Mouse (Mus musculus): Measurements from ENCODE around the gene Gpt2.
A peak's percentile ranks its signal among the peaks of the same experiment; 100 is the strongest.

Gene Gpt2

DNA sequence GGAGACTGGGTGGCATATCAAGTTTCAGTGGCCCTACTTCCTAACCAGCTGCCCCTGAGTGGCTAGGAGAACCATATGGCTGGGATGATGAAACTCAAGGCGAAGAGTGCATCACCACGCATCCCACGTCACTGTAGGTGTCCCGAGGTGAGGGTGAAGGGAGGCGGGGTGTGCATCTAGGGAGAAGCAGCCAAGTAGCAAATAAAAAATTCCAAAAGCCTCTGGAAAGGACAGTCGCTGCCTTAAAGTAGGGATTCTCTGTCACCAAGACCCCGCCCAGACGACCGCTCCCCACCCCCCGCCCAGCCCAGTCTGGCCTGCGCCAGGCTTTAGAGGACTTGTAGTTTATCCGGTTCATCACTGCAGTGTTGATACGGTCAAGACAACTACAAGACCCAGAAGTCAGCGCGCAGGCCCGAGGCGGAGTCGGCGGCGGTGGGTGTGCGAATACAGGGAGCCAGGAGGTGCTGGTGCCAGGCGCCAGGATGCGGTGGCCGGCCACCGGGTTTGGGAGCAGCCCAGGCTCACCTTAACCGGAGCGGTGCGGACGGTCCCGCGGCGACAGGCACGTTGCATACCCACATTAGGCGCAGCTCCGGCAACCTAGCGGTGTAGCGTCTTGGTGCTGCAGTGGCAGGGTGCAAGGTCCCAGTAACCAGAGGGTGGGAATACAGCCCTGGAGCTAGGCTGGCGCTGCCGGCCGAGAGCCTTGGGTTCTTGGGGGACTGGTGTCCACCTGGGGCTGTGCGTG, at the start of gene Gpt2:
Gene Gpt2, plus strand, starts transcription at position 452 of the 751 bp plus-strand sequence.
- DNase-seq: peak; percentile 96

DNA sequence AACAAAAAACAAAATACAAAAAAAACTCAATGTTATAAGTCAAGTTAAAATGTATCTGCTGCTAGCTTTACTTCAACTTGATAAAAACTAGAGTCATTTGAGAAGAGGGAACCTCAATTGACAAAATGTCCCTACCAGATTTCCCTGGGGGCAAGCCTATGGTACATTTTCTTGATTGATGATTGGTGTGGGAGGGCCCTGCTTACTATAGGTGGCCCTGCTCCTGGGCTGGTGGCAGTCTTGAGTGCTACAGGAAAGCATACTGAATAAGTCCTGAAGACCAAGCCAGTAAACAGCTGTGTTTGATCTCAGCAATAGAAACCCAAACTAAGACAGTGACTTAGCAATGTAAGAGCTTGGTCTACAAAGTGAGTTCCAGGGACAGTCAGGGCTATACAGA, 48.3 kb upstream of the Gpt2 start:
- DNase-seq: no peak

DNA sequence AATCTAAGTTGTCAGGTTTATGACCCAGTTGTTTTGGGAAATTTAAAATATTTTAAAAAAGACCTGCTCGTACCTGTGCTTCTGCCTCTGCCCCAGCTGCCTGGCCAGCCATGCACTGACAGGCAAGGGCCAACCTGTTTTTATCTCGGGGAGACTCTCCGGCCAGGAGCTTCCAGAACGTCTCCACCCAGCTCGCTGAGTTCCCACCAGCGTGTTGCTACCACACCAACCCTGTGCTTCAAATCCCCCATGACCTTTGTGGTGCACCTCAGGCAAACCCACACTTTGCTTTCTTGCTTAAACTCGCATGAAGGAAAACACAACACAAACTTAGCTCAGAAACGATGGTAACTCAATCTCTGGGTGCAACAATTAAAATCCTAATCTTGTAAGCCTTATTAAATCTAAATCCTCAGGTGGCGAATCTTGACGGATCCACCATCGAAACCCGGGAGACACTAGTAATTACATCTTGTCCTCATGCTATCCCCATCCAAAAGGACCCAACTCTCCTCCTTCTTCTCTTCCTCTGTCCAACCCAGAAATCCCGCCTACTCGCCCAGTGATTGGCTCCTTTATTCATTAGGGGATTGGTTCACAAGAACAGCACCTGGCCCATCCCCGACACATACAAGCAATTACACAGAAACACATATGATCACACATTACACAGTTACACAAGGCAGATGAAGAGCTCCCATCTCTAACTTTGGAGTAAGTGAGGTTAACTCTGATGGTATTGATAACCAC, 46.3 kb upstream of the Gpt2 start:
- no peak for DNase-seq

DNA sequence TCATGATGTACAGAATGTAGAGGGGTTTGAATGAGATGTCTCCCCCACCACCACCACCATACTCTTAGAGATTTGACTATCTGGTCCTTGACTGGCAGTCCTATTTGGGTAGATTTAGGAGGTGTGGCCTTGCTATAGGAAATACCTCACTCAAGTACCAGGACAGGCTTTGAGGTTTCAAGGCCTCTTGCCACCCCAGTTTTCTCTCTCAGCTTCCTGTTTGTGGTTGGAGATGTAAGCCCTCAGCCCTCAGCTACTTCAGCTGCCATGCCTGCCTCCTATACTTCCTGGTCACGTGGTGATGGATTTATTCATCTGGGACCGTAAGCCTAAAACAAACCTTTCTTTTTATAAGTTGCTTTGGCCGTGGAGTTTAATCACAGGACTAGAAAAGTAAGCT, 42.0 kb upstream of the Gpt2 start:
- DNase-seq: no peak

DNA sequence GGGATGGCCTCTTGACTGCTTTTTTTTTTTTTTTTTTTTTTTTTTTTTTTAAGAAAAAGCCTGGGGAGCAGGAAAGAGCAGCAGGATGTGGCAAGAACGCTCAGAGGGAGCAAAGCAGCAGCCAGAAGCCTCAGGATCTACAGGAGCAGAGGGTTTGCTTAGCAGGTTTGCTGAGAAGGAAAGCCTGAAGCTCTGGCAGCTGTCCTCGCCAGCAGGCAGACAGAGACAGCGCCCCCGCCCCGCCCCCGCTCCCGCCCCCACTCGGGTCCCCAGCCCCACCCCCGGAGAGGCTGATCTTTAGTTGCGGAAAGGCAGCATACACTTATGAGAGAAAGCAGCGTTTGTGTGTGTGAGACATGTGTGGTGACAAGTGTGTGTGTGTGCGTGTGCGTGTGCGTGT, 40.0 kb upstream of the Gpt2 start:
- DNase-seq: no peak

DNA sequence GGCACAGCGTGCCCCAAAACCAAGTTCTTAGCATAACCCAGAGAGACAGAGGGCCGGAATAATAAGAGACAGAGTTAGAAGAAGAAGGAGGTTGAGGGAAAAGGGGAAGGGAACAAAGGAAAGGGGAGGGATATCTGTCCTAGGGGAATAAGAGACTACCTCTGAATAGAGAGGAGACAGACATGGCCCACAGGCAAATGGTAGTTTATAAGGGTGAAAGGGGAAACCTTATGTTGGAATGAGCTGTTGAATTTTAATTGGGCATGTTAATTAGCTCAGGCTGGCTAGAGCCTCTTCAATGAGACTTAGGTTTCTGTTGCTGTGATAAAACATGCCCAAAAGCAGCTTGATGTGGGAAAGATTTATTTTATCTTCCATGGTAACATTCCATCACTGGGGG, 39.1 kb upstream of the Gpt2 start:
- DNase-seq: no peak

DNA sequence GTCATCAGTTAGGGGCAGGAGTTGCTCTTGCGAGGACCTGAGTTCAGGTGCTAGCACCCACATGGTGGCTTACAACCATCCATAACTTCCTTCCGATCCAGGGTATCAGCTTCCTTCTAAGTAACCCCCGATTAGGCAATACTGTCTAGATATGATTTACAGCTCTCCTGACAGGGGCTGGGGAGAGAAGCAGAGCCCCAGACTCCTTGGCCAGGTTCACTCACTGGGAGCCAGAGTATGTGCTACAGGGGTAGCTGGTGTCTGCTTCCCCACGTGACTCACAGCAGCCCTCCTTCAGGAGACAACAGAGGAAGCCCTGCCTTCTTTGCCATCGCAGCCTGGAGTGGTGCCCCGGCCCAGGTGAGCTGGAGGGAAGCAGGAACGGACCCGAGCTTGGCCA, 37.6 kb upstream of the Gpt2 start:
- no peak for DNase-seq

DNA sequence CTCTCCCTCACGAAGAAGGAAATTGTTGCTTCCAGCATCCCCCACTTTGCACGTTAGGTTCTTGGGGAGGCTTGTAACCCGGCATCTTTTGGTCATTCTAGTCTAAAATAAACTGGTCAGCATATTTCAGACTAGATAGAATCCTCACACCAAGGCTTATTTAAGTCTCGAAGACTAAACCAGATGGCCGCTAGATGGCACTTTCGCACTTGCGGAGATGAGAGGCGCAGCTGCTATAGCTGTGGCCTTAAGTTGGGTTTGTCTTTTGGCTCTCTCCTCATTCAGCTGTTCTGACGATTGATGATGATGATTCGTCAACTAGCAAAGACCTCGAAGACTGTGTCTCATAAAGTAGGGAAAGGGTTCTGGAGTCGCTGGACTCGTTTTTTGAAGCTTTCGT, 35.8 kb upstream of the Gpt2 start:
- DNase-seq: peak; percentile 35

DNA sequence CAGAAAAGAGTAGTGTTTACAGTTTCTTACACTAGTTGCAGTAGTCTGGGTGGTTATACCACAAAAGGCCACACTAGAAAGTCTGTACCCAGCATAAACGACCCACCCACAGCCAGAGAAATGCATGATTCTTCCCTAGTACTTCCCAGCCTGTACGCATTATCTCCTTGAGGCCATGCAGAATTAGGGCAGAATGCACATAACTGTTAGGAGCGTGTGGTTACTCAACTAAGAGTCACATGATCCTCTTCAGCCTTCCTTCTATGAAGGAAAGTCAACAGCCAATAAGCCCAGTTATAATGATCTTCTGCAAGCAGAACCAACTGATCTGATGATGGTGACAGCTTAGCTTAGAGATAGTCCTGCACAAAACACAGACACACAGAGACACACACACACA, 32.8 kb upstream of the Gpt2 start:
- DNase-seq: no peak

DNA sequence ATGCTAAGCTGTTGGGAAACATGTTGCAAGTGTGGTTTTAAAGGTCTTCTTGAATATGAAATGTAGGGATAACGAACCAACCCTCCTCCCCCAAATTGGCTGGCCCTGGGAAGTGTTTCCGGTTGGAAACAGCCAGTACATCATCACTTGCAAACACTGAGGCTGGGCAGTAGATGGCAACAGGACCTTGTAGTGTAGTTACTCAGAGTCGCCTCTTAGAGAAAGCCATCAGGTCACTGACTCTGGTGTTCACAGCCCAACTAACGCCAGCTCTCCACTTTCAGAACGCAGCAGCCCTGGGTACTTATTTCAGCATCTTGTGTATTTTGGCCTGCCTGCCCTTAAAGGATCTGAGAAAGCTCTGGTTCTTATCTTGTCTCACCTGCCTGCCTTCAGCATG, 31.6 kb upstream of the Gpt2 start:
- DNase-seq: no peak

DNA sequence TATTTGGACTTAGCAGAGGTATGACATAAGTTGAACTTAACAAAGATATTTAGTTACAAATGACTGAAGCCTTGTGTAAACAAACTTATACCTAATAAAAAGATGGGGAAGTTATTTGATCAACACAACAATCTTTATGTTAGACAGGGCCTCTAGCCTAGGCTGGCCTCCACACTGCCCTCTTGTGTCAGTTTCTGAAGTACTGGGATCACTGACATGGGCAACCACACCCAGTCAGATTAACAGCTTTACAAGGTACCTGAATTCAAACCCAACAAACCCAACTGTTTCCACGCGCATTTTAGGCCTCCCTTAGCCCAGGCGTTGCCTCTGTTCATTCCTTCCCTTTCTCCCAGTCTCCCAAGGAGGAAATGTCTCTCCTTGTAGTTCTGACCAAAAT, 31.0 kb upstream of the Gpt2 start:
- no peak for DNase-seq

DNA sequence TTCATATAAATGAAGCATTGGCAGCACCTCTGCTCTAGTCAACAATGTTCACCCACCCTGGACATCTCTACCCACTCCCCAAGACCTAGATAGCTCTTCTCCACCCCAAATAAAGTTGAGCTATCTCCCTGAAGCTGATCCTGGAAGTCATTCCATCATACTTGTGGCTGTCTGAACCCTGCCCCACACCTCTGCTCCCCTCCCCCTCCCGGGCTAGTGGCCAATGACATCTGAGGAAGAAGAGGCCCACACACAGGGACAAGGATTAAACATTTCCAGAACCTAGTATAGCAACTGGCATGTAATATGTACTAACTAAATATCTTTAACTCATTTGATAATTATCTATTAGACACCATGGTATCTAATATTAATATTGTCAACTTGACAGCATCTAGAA, 29.9 kb upstream of the Gpt2 start:
- no peak for DNase-seq

DNA sequence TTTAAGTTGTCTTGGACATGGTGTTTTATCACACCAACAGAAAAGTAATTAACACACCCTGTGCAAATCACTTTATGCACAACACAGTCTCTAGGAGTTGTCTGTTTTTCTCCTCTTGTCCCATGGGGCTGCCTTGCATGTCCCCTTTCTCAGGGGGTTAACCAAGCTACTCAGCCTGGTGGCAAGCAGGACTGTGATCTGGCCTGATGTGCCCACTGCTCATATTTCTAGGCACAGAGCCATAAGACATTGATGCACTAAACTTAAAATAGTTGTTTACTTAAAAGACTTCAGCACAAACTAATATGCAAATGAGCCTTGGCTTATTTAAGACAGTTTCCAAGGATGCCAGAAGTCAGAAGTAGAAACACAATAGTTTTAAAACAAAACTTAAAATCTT, 28.1 kb upstream of the Gpt2 start:
- DNase-seq: no peak

DNA sequence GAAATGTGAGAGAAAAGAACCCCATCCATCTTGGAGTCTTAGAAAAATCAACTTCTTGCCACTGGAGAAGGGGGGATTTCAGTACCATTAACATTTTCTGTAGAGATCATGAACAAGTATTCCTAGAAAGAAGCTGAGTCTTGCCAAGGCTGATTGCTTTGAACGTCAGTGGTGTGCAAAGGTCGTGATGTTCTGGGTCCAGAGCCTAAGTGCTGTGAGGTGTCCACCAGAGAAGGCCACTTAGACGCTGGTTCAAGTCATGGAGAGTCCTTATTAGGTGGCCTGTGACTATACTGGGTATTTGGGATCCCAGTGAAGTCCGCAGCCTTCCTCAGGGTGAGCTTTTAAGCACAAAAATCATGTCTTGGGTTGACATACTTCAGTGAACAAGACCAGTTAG, 26.3 kb upstream of the Gpt2 start:
- DNase-seq: no peak

DNA sequence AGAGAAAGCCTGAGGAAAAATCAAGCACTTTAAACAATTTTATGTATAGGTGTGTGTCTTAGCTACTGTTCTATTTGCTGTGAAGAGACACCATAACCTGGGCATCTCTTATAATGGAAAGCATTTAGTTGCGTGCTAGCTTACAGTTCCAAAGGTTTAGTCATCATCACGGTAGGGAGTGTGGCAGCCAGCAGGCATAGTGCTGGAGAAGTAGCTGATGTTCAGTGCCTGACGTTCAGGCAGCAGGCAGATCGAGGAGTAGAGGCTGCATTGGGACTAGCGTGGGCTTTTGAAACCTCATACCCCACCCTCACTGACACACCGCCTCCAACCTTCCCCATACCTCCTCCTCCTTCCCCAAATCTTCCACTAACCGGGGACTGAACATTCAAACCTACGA, 21.6 kb upstream of the Gpt2 start:
- DNase-seq: no peak

DNA sequence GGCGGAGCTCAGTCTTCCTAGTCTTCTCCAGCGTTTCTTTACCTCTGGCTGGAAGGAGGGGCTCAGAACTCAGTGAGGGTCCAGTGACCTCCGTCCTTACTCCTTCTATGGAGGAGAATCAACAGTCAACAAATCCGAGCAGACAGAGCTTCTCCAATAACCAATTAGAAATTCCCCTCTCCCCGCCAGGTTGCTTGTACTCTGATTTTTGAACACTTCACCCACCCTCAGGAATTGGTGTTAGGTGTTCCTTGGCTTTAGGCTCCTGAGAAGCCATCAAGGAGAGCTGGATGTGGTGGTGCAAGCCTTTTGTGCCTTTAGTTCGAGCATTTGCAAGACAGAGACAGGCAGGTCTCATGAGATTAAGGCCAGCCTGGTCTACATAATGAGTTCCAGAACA, 19.6 kb upstream of the Gpt2 start:
- no peak for DNase-seq

DNA sequence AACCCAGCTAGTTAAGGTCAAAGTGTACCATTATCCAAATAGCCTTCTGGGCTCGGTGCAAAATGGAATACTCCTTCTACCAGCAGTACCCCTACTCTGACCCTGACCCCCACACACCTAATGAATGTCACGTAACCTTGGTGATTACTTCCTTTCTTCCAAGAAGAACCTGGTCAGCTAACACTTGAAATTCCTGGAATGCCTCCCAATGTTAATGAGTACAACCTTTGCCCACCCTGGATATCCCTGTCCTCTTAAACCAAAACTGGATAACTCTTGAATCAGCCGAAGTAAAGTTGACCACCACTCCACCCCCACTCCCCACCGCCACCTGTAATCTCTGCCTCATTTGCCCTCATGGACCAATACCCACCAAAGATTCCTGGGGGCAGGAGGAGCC, 19.1 kb upstream of the Gpt2 start:
- DNase-seq: no peak

DNA sequence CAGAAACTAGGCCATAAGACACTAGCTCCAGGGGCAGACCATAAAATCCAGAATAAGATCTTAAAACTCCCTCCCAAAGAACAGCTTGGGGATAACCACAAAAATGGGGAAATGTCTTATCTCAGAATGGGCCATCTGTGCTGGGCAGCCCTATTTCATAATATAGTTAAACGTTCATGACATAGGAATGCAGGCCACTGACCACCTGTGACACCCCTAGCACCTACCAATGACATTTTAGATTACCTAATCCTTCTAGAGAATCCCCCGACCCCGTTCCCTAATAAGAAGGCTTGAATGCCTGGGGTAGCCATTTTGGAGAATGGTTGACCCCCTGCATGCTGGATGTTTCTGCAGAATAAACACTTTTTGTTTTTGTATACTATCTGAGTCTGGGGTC, 17.5 kb upstream of the Gpt2 start:
- DNase-seq: no peak

DNA sequence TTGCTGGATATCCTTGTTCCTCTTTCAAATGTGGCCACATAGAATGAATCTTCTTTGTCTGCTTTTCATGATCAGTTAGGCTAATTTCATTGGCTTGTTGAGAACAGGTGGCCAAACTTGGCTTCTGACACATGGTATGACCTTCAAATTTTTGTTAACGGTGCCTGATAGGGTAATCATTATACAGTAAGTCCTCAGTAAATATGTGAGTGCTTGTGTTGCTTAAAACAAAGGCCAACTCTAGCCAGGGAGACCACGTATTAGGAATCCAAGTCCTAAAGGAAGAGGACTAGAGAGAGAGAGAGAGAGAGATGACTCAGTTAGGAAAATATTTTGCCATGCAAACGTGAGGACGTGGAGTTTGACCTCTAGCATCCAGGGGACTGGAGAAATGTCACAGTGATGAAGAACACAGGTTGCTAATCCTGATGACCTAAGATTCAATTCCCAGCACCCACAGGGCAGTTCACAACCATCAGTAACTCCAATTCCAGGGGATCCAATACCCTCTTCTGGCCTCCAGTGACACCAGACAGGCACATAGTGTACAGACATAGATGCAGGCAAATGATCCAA, 15.3 kb upstream of the Gpt2 start:
- no peak for DNase-seq

DNA sequence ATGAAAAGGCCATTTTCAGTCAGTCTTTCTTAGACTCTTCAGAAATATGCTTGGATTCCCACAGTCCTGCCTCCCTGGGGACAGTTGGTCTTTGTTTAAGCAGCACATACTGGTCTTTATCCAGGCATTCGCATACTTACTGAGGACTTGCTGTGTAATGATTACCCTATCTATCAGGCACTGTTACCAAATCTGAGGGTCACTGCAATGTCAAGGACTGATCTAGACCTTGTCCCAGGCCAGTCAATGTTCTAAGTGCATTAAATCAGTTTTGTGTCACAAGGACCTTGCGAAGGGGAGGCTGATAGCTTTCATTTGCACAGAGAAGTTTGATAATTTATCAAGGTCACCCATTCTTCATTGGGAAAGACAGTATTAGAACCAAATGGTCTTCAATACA, 14.0 kb upstream of the Gpt2 start:
- DNase-seq: no peak

DNA sequence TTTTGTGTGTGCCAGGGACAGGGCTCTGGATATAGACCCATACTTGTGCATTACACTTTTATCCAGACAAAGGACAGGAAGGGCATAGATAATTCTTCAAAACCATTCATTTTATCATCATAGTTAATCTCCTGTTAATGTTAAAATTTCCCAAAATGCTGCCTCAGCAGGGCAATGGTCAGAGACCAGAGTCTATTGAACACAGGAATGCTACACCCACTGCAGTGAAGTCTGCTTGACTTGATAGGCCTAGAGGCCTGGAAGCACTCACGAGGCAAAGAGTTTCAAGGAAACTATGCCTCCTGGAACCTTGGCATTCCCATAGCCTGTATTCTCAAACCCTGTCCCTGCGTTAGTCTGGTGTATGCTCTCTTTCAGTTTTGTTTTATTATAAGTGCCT, 12.7 kb upstream of the Gpt2 start:
- no peak for DNase-seq

DNA sequence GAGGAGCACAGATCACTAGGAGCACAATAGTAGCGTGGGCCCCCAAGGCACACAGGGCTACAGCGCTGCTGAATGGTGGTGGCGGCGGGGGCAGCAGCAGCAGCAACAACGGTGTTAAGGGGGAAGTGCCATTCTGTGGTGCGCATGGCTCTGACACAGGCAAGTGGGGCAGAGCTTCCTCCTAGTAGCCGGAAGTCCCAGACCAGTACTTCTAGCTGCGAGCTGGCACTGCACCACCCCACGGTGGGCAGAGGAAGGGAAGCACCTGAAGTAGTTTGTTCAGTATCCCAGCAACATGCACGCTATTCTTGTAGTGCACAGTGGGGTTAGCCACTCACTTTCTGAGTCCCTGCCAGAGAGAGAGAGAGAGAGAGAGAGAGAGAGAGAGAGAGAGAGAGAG, 10.5 kb upstream of the Gpt2 start:
- DNase-seq: peak; percentile 36

DNA sequence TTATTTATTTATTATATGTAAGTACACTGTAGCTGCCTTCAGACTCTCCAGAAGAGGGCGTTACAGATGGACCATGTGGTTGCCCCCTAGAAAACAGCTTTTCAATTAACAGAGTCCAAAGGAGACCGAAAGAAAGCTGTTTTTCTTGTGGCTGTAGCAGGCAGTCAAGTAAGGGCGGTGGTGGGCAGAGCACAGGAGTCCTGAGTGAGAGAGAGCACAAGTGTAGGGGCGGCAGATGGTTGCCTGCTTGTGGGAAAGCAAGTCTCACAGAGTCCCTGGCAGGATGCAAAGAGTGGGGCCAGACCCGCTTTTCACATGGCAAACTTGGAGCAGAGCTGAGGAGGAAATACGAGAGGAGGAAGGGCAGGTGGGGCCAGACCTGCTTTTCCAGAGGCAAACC, 9.9 kb upstream of the Gpt2 start:
- DNase-seq: no peak

DNA sequence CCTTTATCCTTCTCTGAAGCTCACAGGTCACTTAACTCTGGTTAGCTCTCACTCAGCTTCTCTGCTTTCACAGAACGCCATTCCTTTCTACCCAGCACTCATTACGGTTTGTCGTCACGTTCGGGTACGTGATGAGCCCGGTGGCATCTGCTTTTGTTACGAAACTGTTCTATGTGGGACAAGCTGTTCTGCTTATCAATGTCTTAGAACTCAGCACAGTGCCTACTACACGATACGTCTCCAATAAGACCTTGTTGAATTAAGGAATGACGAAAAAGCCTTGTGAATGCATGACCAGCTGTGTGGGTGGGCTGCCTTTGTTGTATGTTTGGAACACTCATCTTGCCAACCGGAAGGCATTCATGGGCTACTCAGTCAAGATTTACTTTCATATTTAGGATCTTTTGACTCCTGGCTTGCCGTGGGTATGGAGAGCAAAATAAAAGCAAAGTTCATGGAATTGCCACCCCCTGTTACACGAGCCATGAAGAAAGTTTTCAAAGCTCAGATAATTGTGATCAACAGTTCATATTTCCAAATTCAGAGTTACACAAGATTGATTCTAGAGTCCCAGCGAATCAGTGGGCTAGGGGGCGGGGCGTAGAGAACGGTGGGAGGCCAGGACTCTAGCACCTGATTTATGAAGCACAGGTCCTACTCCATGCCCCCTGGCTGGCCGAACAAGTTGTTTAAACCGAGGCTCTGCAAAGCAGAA, 4.3 kb upstream of the Gpt2 start:
- no peak for DNase-seq

Data from right cerebral cortex, postnatal 25 days (tissue).